Mouse (Mus musculus) CH12.LX (cell line): ENCODE results near the gene Srsf10. TPM values are rescaled to one million over a fixed set of nuclear protein-coding genes. Genes with fewer than 3 reads are reported as not detected.

ENCODE experiments used
- DNase-seq: peaks from one replicate; pipeline ENCODE4 v3.0.0-alpha.2; 2013; ENCODE audit errors: extremely low read depth
- H3K27ac ChIP-seq: 2 replicates; pipeline ENCODE4 v1.5.1; 2012; ENCODE audit warnings: low read depth, mild to moderate bottlenecking, control low read depth, moderate library complexity; ENCODE audit not compliant: insufficient read depth
- H3K27me3 ChIP-seq: replicated peaks from 2 replicates; pipeline ENCODE3; 2012; ENCODE audit warnings: inconsistent platforms
- H3K36me3 ChIP-seq, 2 experiments: replicated peaks in 1 of 2; 2 replicates each; pipeline versions ENCODE3 to v1.6.1; 2012; ENCODE audit warnings: inconsistent platforms in 1 of 2, low read length in 1 of 2, mild to moderate bottlenecking in 1 of 2, mixed read lengths in 1 of 2, moderate library complexity in 1 of 2; ENCODE audit not compliant: control insufficient read depth in 1 of 2, insufficient read depth in 1 of 2
- H3K4me1 ChIP-seq, 2 experiments: 2 replicates each; pipeline ENCODE4 v1.6.1; 2012; ENCODE audit warnings: inconsistent platforms in 1 of 2, moderate library complexity in 1 of 2; ENCODE audit not compliant: insufficient read depth in 2 of 2, control insufficient read depth in 1 of 2
- H3K4me2 ChIP-seq: 2 replicates; pipeline ENCODE4 v1.6.1; 2012; ENCODE audit warnings: low read depth, mild to moderate bottlenecking, control low read depth; ENCODE audit not compliant: poor library complexity, insufficient read depth, severe bottlenecking
- H3K4me3 ChIP-seq, 3 experiments: fragments of 150-350 bp in 1 of 3; sonication (generic) in 1 of 3; replicated peaks in 1 of 3; 2 replicates each; pipeline versions ENCODE3 to v1.5.1; 2011 to 2012; ENCODE audit warnings: low read depth in 2 of 3, low read length in 2 of 3, mild to moderate bottlenecking in 2 of 3, moderate library complexity in 2 of 3, control low read depth in 1 of 3, improper control_type of control experiment in 1 of 3, inconsistent platforms in 1 of 3, mixed read lengths in 1 of 3; ENCODE audit not compliant: poor library complexity in 1 of 3
- H3K79me2 ChIP-seq: replicated peaks from 2 replicates; pipeline ENCODE4 v1.6.1; 2012; ENCODE audit warnings: mild to moderate bottlenecking, moderate library complexity; ENCODE audit not compliant: control insufficient read depth, poor library complexity, insufficient read depth, severe bottlenecking; ENCODE audit errors: extremely low read depth
- H3K9ac ChIP-seq: 2 replicates; pipeline ENCODE4 v1.6.1; 2012; ENCODE audit warnings: low read depth, mild to moderate bottlenecking, control low read depth, moderate library complexity; ENCODE audit not compliant: insufficient read depth
- H3K9me3 ChIP-seq: replicated peaks from 2 replicates; pipeline ENCODE3; 2012; ENCODE audit warnings: low read length, inconsistent platforms, mixed read lengths
- CTCF ChIP-seq, 2 experiments: IDR thresholded peaks in 1 of 2; conservative IDR thresholded peaks in 1 of 2; 2 replicates each; pipeline ENCODE4 v1.5.1; 2011 to 2012; ENCODE audit warnings: low read depth in 2 of 2, low read length in 2 of 2, improper control_type of control experiment in 1 of 2, inconsistent platforms in 1 of 2, mild to moderate bottlenecking in 1 of 2, moderate library complexity in 1 of 2
- JUN ChIP-seq: IDR thresholded peaks from 2 replicates; pipeline ENCODE4 v1.6.1; 2011; ENCODE audit warnings: low read depth, mild to moderate bottlenecking, low read length, improper control_type of control experiment, moderate library complexity; ENCODE audit not compliant: insufficient read depth
- MAX ChIP-seq: IDR thresholded peaks from 2 replicates; pipeline ENCODE4 v1.6.1; 2011; ENCODE audit warnings: low read length, improper control_type of control experiment
- MYC ChIP-seq: IDR thresholded peaks from 2 replicates; pipeline ENCODE4 v1.6.1; 2011; ENCODE audit warnings: low read depth, mild to moderate bottlenecking, improper control_type of control experiment, low read length
- SIN3A ChIP-seq: IDR thresholded peaks from 2 replicates; pipeline ENCODE4 v1.6.1; 2012; ENCODE audit warnings: low read length, improper control_type of control experiment, inconsistent platforms
- SMC3 ChIP-seq: IDR thresholded peaks from 2 replicates; pipeline ENCODE4 v1.6.1; 2011; ENCODE audit warnings: low read depth, low read length, improper control_type of control experiment
- USF1 ChIP-seq: IDR thresholded peaks from 2 replicates; pipeline ENCODE4 v1.6.1; 2014; ENCODE audit warnings: low read depth, mild to moderate bottlenecking, inconsistent platforms, low read length, improper control_type of control experiment
- USF2 ChIP-seq: conservative IDR thresholded peaks from 2 replicates; pipeline ENCODE4 v1.6.1; 2011; ENCODE audit warnings: low read depth, low read length, improper control_type of control experiment
- ZMIZ1 ChIP-seq: IDR thresholded peaks from 2 replicates; pipeline ENCODE4 v1.6.1; 2012; ENCODE audit warnings: low read depth, mild to moderate bottlenecking, inconsistent platforms, low read length, improper control_type of control experiment
- ZNF384 ChIP-seq: IDR thresholded peaks from 2 replicates; pipeline ENCODE4 v1.6.1; 2012; ENCODE audit warnings: low read depth, low read length, improper control_type of control experiment, inconsistent platforms
- dilution Hi-C: fragments of 300-500 bp; cut with MboI; formaldehyde crosslinking; loops from 2 replicates; pipeline ENCODE4 v1.14.3; 2020; ENCODE audit warnings: low sequenced_read_pairs; ENCODE audit not compliant: extremely low pct_unique_long_range_greater_than_20kb, extremely low pct_ligation_motif_present
- in situ Hi-C: fragments of 300-500 bp; cut with MboI; formaldehyde crosslinking; loops from 3 replicates; pipeline ENCODE4 v1.14.3; 2019; ENCODE audit warnings: low sequenced_read_pairs, low pct_ligation_motif_present, low pct_unique_long_range_greater_than_20kb, mixed read lengths
- polyA plus RNA-seq: library from polyadenylated mRNA; unstranded; fragments of >175 nt; gene quantifications from 2 replicates; pipeline ENCODE4 v1.2.1, GENCODE M21; 2012; ENCODE audit warnings: low read depth; ENCODE audit not compliant: insufficient read length
- total RNA-seq, 2 experiments: library from RNA; depleted of rRNA; stranded (reverse); fragments of 300-350 nt in 1 of 2; fragments of >200 nt in 1 of 2; gene quantifications; 2 replicates each; pipeline ENCODE4 v1.2.3; 2012 to 2014

Srsf10 gene
- total and polyA plus RNA-seq, 3 experiments = 85.7 to 291 (median 179) TPM

- Histone ChIP-seq H3K27me3 (no peaks in the 10 kb centered on the region), H3K36me3 (peaks cover 26 to 51% of the 10 kb centered on the region in 2 experiments), H3K9me3 (no peaks in the 10 kb centered on the region), H3K9ac (no peak overlapping the region), H3K4me2 (no peak overlapping the region), H3K4me1 (peaks cover 0 to 39% of the 10 kb centered on the region in 2 experiments; a peak in 2 of 4 replicates), H3K4me3 (no peak overlapping the region), H3K27ac (no peak overlapping the region), H3K79me2 (0 out of 2 replicates have a peak, but pooled peaks cover 4% of the 10 kb centered on the region)
- no peak for DNase-seq
- in situ Hi-C loops (no loop called here), dilution Hi-C loops (no loop called here)
- TF ChIP-seq SMC3 = no peak
- TF ChIP-seq USF2 = no peak
- TF ChIP-seq USF1 = no peak
- no peak for TF ChIP-seq SIN3A
- no peak for TF ChIP-seq ZMIZ1
- no peak for TF ChIP-seq MAX
- no peak for TF ChIP-seq CTCF (conservative IDR thresholded peaks at IDR 0.05 in 1 of 2, IDR thresholded peaks at IDR 0.05 in 1 of 2; ENCODE audit: low read depth in 2 of 2, low read length in 2 of 2)
- TF ChIP-seq JUN = no peak
- TF ChIP-seq MYC = no peak
- TF ChIP-seq ZNF384 = no peak
These were observed 63.7 kb downstream of the Srsf10 start for GRCm38 (mm10) chr4:135919280-135919639.

Other genes with a start within 250 kb of the Srsf10 start
- gene Ifnlr1, start 169.5 kb upstream of the Srsf10 start, total RNA-seq (2012; rRNA removed) = 0.04 TPM in 1 of 2 replicates, not detected in the other
- not detected in 2 replicates for gene Ifnlr1, start 169.5 kb upstream of the Srsf10 start, total RNA-seq (2014; rRNA removed)
- not detected in 2 replicates for gene Ifnlr1, start 169.5 kb upstream of the Srsf10 start, polyA plus RNA-seq
- not detected in 2 replicates for gene Il22ra1, start 127.6 kb upstream of the Srsf10 start, total RNA-seq (2012; rRNA removed)
- gene Il22ra1, start 127.6 kb upstream of the Srsf10 start, total RNA-seq (2014; rRNA removed) = not detected in 2 replicates
- not detected in 2 replicates for gene Il22ra1, start 127.6 kb upstream of the Srsf10 start, polyA plus RNA-seq
- gene Myom3, start 96.0 kb upstream of the Srsf10 start, total RNA-seq (2012; rRNA removed) = 0.04 TPM in 1 of 2 replicates, not detected in the other
- not detected in 2 replicates for gene Myom3, start 96.0 kb upstream of the Srsf10 start, total RNA-seq (2014; rRNA removed)
- gene Myom3, start 96.0 kb upstream of the Srsf10 start, polyA plus RNA-seq = not detected in 2 replicates
- 22.2 and 30.5 TPM in 2 replicates for gene Pnrc2, start 18.1 kb downstream of the Srsf10 start, total RNA-seq (2012; rRNA removed)
- 46.9 and 55.0 TPM in 2 replicates for gene Pnrc2, start 18.1 kb downstream of the Srsf10 start, total RNA-seq (2014; rRNA removed)
- 32.8 and 34.4 TPM in 2 replicates for gene Pnrc2, start 18.1 kb downstream of the Srsf10 start, polyA plus RNA-seq
- 5.6 and 6.5 TPM in 2 replicates for gene Cnr2, start 39.6 kb downstream of the Srsf10 start, total RNA-seq (2012; rRNA removed)
- 13.5 and 13.8 TPM in 2 replicates for gene Cnr2, start 39.6 kb downstream of the Srsf10 start, total RNA-seq (2014; rRNA removed)
- 9.4 and 10.6 TPM in 2 replicates for gene Cnr2, start 39.6 kb downstream of the Srsf10 start, polyA plus RNA-seq
- 63.2 and 77.6 TPM in 2 replicates for gene Fuca1, start 65.0 kb downstream of the Srsf10 start, total RNA-seq (2012; rRNA removed)
- 28.6 and 32.6 TPM in 2 replicates for gene Fuca1, start 65.0 kb downstream of the Srsf10 start, total RNA-seq (2014; rRNA removed)
- 66.5 and 71.5 TPM in 2 replicates for gene Fuca1, start 65.0 kb downstream of the Srsf10 start, polyA plus RNA-seq
- 32.4 and 42.7 TPM in 2 replicates for gene Hmgcl, start 90.7 kb downstream of the Srsf10 start, total RNA-seq (2012; rRNA removed)
- gene Hmgcl, start 90.7 kb downstream of the Srsf10 start, total RNA-seq (2014; rRNA removed) = 38.0 and 39.5 TPM in 2 replicates
- gene Hmgcl, start 90.7 kb downstream of the Srsf10 start, polyA plus RNA-seq = 27.2 and 27.6 TPM in 2 replicates
- gene Gale, start 108.0 kb downstream of the Srsf10 start, total RNA-seq (2012; rRNA removed) = 39.4 and 40.5 TPM in 2 replicates
- 32.9 and 34.8 TPM in 2 replicates for gene Gale, start 108.0 kb downstream of the Srsf10 start, total RNA-seq (2014; rRNA removed)
- gene Gale, start 108.0 kb downstream of the Srsf10 start, polyA plus RNA-seq = 23.6 and 23.8 TPM in 2 replicates
- 54.0 and 54.9 TPM in 2 replicates for gene Lypla2, start 116.9 kb downstream of the Srsf10 start, total RNA-seq (2012; rRNA removed)
- gene Lypla2, start 116.9 kb downstream of the Srsf10 start, total RNA-seq (2014; rRNA removed) = 55.9 and 57.2 TPM in 2 replicates
- gene Lypla2, start 116.9 kb downstream of the Srsf10 start, polyA plus RNA-seq = 91.8 and 96.5 TPM in 2 replicates
- gene Pithd1, start 131.5 kb downstream of the Srsf10 start, total RNA-seq (2012; rRNA removed) = 53.2 and 65.4 TPM in 2 replicates
- 87.5 and 93.2 TPM in 2 replicates for gene Pithd1, start 131.5 kb downstream of the Srsf10 start, total RNA-seq (2014; rRNA removed)
- gene Pithd1, start 131.5 kb downstream of the Srsf10 start, polyA plus RNA-seq = 53.2 and 67.1 TPM in 2 replicates
- gene Eloa, start 166.0 kb downstream of the Srsf10 start, total RNA-seq (2012; rRNA removed) = 45.8 and 52.2 TPM in 2 replicates
- 64.9 and 66.0 TPM in 2 replicates for gene Eloa, start 166.0 kb downstream of the Srsf10 start, total RNA-seq (2014; rRNA removed)
- 61.6 and 66.2 TPM in 2 replicates for gene Eloa, start 166.0 kb downstream of the Srsf10 start, polyA plus RNA-seq
- 2,513 and 2,636 TPM in 2 replicates for gene Rpl11, start 197.7 kb downstream of the Srsf10 start, total RNA-seq (2012; rRNA removed)
- gene Rpl11, start 197.7 kb downstream of the Srsf10 start, total RNA-seq (2014; rRNA removed) = 1,648 and 1,661 TPM in 2 replicates
- 1,170 and 1,488 TPM in 2 replicates for gene Rpl11, start 197.7 kb downstream of the Srsf10 start, polyA plus RNA-seq